Mouse (Mus musculus) heart, adult 2 months (tissue): Measurements from ENCODE around the gene Pi4k2a.

Source experiments
- CTCF ChIP-seq: fragments of 200-600 bp; IDR thresholded peaks from 2 replicates; pipeline ENCODE4 v1.8.1; 2022; ENCODE audit warnings: antibody characterized with exemption, mild to moderate bottlenecking, moderate library complexity
- EP300 ChIP-seq: fragments of 200-500 bp; IDR thresholded peaks from 2 replicates; pipeline ENCODE4 v1.6.1; 2011; ENCODE audit warnings: low read depth, low read length, control low read depth; ENCODE audit not compliant: insufficient read depth
- POLR2A ChIP-seq: fragments of 200-500 bp; IDR thresholded peaks from 2 replicates; pipeline ENCODE4 v1.6.1; 2011; ENCODE audit warnings: mild to moderate bottlenecking, low read depth, low read length, control low read depth; ENCODE audit not compliant: insufficient read depth

DNA sequence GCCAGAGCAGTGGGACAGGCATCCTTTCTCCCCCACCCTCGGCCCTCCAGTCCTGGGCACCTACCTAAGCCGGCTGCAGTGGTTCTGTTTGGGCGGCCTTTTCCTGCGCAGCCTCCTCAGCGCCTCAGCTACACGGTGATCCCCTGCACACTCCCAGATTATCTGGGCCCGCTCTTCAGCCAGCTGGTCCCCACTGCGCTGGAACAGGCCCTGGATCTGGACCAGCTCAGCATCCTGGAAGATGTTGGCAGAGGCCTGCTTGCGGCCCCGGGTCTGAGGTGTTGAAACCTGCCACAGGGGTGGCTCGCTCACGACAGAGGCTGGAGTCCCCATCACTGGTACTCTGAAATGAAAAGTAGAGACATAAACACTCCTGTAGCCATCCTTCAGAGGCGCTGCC, 34.4 kb downstream of the Pi4k2a start:
- TF ChIP-seq CTCF, result no peak
- TF ChIP-seq EP300, result no peak
- TF ChIP-seq POLR2A, result no peak
